Comparison of ENCODE assay signal across 13 mouse cellular contexts in the genomic region with DNA sequence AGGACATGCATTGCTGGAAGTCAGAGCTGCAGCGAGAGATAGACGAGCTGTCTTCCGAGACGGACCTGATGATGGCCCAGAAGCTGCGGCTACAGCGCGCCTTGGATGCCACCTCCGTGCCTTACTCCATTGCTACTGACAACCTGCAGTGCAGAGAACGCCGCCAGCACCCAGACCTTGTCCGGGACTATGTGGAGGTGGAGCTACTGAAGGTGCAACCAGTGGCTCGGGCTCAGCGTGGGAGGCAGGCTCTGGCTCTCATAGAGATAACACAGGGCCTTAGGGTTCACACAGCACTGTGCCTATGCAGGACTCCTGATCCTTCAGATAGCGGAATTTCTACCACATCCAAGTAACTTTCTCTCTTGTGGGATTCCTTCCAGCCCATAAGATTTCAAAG. TPM values are rescaled to one million over a fixed set of nuclear protein-coding genes. Genes with fewer than 3 reads are reported as not detected.
DNase-seq lines count a peak whose midpoint lies in the region; ATAC-seq and TF ChIP-seq lines count a peak whose summit lies in the region.
"Had no signal": no experiment of that assay in that cellular context is flagged by ENCODE, and none has a peak within 500 bp of the region (broad histone marks: within the 10 kb centered on the region; RNA-seq: fewer than 3 reads in every experiment).

No protein-coding gene starts in this region.

- DNase-seq in heart, adult 9 months (ENCODE audit: low spot score in 2 of 2) = no peak
- DNase-seq in midbrain, postnatal 0 days (ENCODE audit: low spot score) = no peak
- no peak for DNase-seq in midbrain, embryonic 14.5 days
- no peak for DNase-seq in hindbrain, embryonic 11.5 days (ENCODE audit: low spot score)
- no peak for DNase-seq in B cell, adult 2 months
- no peak for DNase-seq in left cerebral cortex, adult 11 months (ENCODE audit: low spot score)
- DNase-seq: layer of hippocampus, adult 9-11 months had no signal

- 28% methylated on average over 14 of the region's 14 CpGs for WGBS in heart, embryonic 14.5 days
- 56% methylated on average over 14 of the region's 14 CpGs for WGBS in midbrain, postnatal 0 days
- WGBS in midbrain, embryonic 14.5 days = 52% methylated on average over 14 of the region's 14 CpGs
- 59% methylated on average over 14 of the region's 14 CpGs for WGBS in hindbrain, embryonic 11.5 days
- WGBS in lung, embryonic 15.5 days = 27% methylated on average over 14 of the region's 14 CpGs

- peaks cover 30 to 44% of the 10 kb centered on the region in 2 experiments for H3K4me1 ChIP-seq in heart, embryonic 14.5 days (ENCODE audit: control insufficient read depth in 2 of 2, insufficient read depth in 2 of 2, low read length in 2 of 2)
- no peaks in the 10 kb centered on the region for H3K4me1 ChIP-seq in midbrain, postnatal 0 days (ENCODE audit: insufficient read depth, low read length)
- H3K4me1 ChIP-seq in midbrain, embryonic 14.5 days (ENCODE audit: control insufficient read depth, insufficient read depth, low read length) = 0 out of 2 replicates have a peak, but pooled peaks cover 4% of the 10 kb centered on the region
- peaks cover 3% of the 10 kb centered on the region for H3K4me1 ChIP-seq in hindbrain, embryonic 11.5 days (replicated peaks; ENCODE audit: control insufficient read depth, insufficient read depth, low read length)
- H3K4me1 ChIP-seq in lung, embryonic 15.5 days = peaks cover 8% of the 10 kb centered on the region; the same call in 1 of the 2 replicates

- H3K9ac ChIP-seq in heart, embryonic 14.5 days (ENCODE audit: low read length) = no peak overlapping the region
- no peak overlapping the region for H3K9ac ChIP-seq in midbrain, postnatal 0 days (replicated peaks; ENCODE audit: low read length, poor library complexity, severe bottlenecking)
- no peak overlapping the region for H3K9ac ChIP-seq in midbrain, embryonic 14.5 days (replicated peaks; ENCODE audit: low read length)
- H3K9ac ChIP-seq in hindbrain, embryonic 11.5 days (ENCODE audit: low read depth, low read length) = 0 out of 2 replicates have a peak overlapping the region, but pooled peaks have one; percentile 11
- no peak overlapping the region for H3K9ac ChIP-seq in lung, embryonic 15.5 days
- H3K9ac ChIP-seq: embryonic facial prominence, embryonic 15.5 days; midbrain, embryonic 12.5 days had no signal

- peaks cover 20% of the 10 kb centered on the region; the same call in 1 of the 2 replicates for H3K27me3 ChIP-seq in heart, embryonic 14.5 days (ENCODE audit: control insufficient read depth, insufficient read depth, low read length)
- H3K27me3 ChIP-seq in midbrain, postnatal 0 days (ENCODE audit: insufficient read depth, low read length) = peaks cover 8% of the 10 kb centered on the region
- H3K27me3 ChIP-seq in midbrain, embryonic 14.5 days (ENCODE audit: control insufficient read depth, insufficient read depth, low read length) = peaks cover 15% of the 10 kb centered on the region
- peaks cover 9% of the 10 kb centered on the region for H3K27me3 ChIP-seq in hindbrain, embryonic 11.5 days (ENCODE audit: control insufficient read depth, insufficient read depth, low read length)
- H3K27me3 ChIP-seq in lung, embryonic 15.5 days = peaks cover 30% of the 10 kb centered on the region

- peak overlapping the region; percentile 51 for H3K4me2 ChIP-seq in heart, embryonic 14.5 days (ENCODE audit: low read length)
- H3K4me2 ChIP-seq in midbrain, postnatal 0 days (ENCODE audit: low read depth, low read length, poor library complexity, severe bottlenecking) = peak overlapping the region; percentile 13; the same call in 1 of the 2 replicates
- no peak overlapping the region for H3K4me2 ChIP-seq in midbrain, embryonic 14.5 days (ENCODE audit: low read length)
- no peak overlapping the region for H3K4me2 ChIP-seq in hindbrain, embryonic 11.5 days (replicated peaks; ENCODE audit: low read depth, low read length)
- H3K4me2 ChIP-seq in lung, embryonic 15.5 days = peak overlapping the region; percentile 9
- H3K4me2 ChIP-seq: embryonic facial prominence, embryonic 15.5 days; midbrain, embryonic 12.5 days had no signal

- H3K9me3 ChIP-seq in heart, embryonic 14.5 days (ENCODE audit: control insufficient read depth, low read length) = no peaks in the 10 kb centered on the region
- no peaks in the 10 kb centered on the region for H3K9me3 ChIP-seq in midbrain, postnatal 0 days (ENCODE audit: low read length)
- no peaks in the 10 kb centered on the region for H3K9me3 ChIP-seq in midbrain, embryonic 14.5 days (ENCODE audit: control insufficient read depth, low read length)
- no peaks in the 10 kb centered on the region for H3K9me3 ChIP-seq in hindbrain, embryonic 11.5 days (ENCODE audit: control insufficient read depth, low read length)
- H3K9me3 ChIP-seq in lung, embryonic 15.5 days = no peaks in the 10 kb centered on the region
- H3K9me3 ChIP-seq: embryonic facial prominence, embryonic 15.5 days; midbrain, embryonic 12.5 days had no signal

- 0 out of 4 replicates have a peak overlapping the region, but pooled peaks of 1 of the 2 experiments have one; percentile 2 for H3K4me3 ChIP-seq in heart, embryonic 14.5 days (ENCODE audit: control insufficient read depth in 1 of 2, insufficient read depth in 1 of 2, low read depth in 1 of 2, low read length in 2 of 2)
- 0 out of 2 replicates have a peak overlapping the region, but pooled peaks have one; percentile 2 for H3K4me3 ChIP-seq in midbrain, postnatal 0 days (ENCODE audit: low read depth, low read length)
- H3K4me3 ChIP-seq in midbrain, embryonic 14.5 days (replicated peaks; ENCODE audit: low read depth, low read length) = no peak overlapping the region
- H3K4me3 ChIP-seq in hindbrain, embryonic 11.5 days (ENCODE audit: low read depth, low read length) = no peak overlapping the region
- H3K4me3 ChIP-seq in lung, embryonic 15.5 days = no peak overlapping the region
- H3K4me3 ChIP-seq: embryonic facial prominence, embryonic 15.5 days; midbrain, embryonic 12.5 days had no signal

- H3K27ac ChIP-seq in heart, embryonic 14.5 days (replicated peaks in 1 of 2; ENCODE audit: control insufficient read depth in 1 of 2, insufficient read depth in 1 of 2, low read depth in 2 of 2, low read length in 2 of 2) = no peak overlapping the region
- H3K27ac ChIP-seq in midbrain, postnatal 0 days (ENCODE audit: low read depth, low read length) = no peak overlapping the region
- no peak overlapping the region for H3K27ac ChIP-seq in midbrain, embryonic 14.5 days (replicated peaks; ENCODE audit: low read depth, low read length)
- H3K27ac ChIP-seq in hindbrain, embryonic 11.5 days (ENCODE audit: low read depth, low read length) = no peak overlapping the region
- no peak overlapping the region for H3K27ac ChIP-seq in lung, embryonic 15.5 days
- H3K27ac ChIP-seq: embryonic facial prominence, embryonic 15.5 days; midbrain, embryonic 12.5 days had no signal

- TF ChIP-seq CTCF in midbrain, postnatal 0 days (IDR thresholded peaks at IDR 0.05) = no peak

- ATAC-seq in heart, embryonic 14.5 days (ENCODE audit: insufficient number of reproducible peaks, insufficient read depth, low FRiP score, low read depth) = no peak
- no peak for ATAC-seq in midbrain, postnatal 0 days (ENCODE audit: low FRiP score)
- ATAC-seq in midbrain, embryonic 14.5 days (ENCODE audit: low FRiP score, low TSS enrichment) = no peak
- no peak for ATAC-seq in hindbrain, embryonic 11.5 days (ENCODE audit: low FRiP score)
- ATAC-seq in lung, embryonic 15.5 days (ENCODE audit: borderline replicate concordance, extremely low read depth, low FRiP score, low TSS enrichment) = no peak
- ATAC-seq: inflammation-experienced regulatory T-cells, adult 6 months had no signal

- H3K36me3 ChIP-seq in heart, embryonic 14.5 days (ENCODE audit: control insufficient read depth, insufficient read depth, low read length) = no peaks in the 10 kb centered on the region
- H3K36me3 ChIP-seq in midbrain, postnatal 0 days (ENCODE audit: insufficient read depth, low read length) = no peaks in the 10 kb centered on the region
- no peaks in the 10 kb centered on the region for H3K36me3 ChIP-seq in midbrain, embryonic 14.5 days (ENCODE audit: control insufficient read depth, insufficient read depth, low read length)
- H3K36me3 ChIP-seq in hindbrain, embryonic 11.5 days (ENCODE audit: control insufficient read depth, insufficient read depth, low read length) = no peaks in the 10 kb centered on the region
- H3K36me3 ChIP-seq in lung, embryonic 15.5 days = no peaks in the 10 kb centered on the region
- H3K36me3 ChIP-seq: embryonic facial prominence, embryonic 15.5 days; midbrain, embryonic 12.5 days had no signal

RNA-seq across cellular contexts. Expression of gene Tekt4, which starts 17.6 kb away (rescaled TPM):
- polyA plus RNA-seq in heart, embryonic 14.5 days (2014; fragmentation: Nextera tagmentation; extraction: Ambion mirVana) = 0.47 and 0.55 TPM in 2 replicates
- 1.9 and 5.2 TPM in 2 replicates for total RNA-seq in midbrain, postnatal 0 days (2014; rRNA removed)
- 2.1 and 2.3 TPM in 2 replicates for polyA plus RNA-seq in midbrain, postnatal 0 days (2015; fragmentation: Nextera tagmentation; extraction: Ambion mirVana)
- polyA plus RNA-seq in midbrain, embryonic 14.5 days (2014; fragmentation: Nextera tagmentation; extraction: Ambion mirVana) = 0.46 and 0.50 TPM in 2 replicates
- 1.3 and 1.8 TPM in 2 replicates for polyA plus RNA-seq in hindbrain, embryonic 11.5 days (2014; fragmentation: Nextera tagmentation; extraction: Ambion mirVana)
- polyA plus RNA-seq in lung, embryonic 15.5 days (2015; fragmentation: Nextera tagmentation; extraction: Ambion mirVana) = 2.6 and 3.0 TPM in 2 replicates
- polyA plus RNA-seq: inflammation-experienced regulatory T-cells, adult 6 months; limb, embryonic 11.5 days had no signal

RNA-seq across cellular contexts. Expression of gene Sstr5, which starts 25.0 kb away (rescaled TPM):
- 0.16 and 0.18 TPM in 2 replicates for polyA plus RNA-seq in heart, embryonic 14.5 days (2014; fragmentation: Nextera tagmentation; extraction: Ambion mirVana)
- 1.9 and 2.0 TPM in 2 replicates for total RNA-seq in midbrain, postnatal 0 days (2014; rRNA removed)
- polyA plus RNA-seq in midbrain, postnatal 0 days (2015; fragmentation: Nextera tagmentation; extraction: Ambion mirVana) = 1.7 and 2.4 TPM in 2 replicates
- 0.36 and 0.61 TPM in 2 replicates for polyA plus RNA-seq in midbrain, embryonic 14.5 days (2014; fragmentation: Nextera tagmentation; extraction: Ambion mirVana)
- polyA plus RNA-seq in hindbrain, embryonic 11.5 days (2014; fragmentation: Nextera tagmentation; extraction: Ambion mirVana) = 0.07 and 0.12 TPM in 2 replicates
- polyA plus RNA-seq in lung, embryonic 15.5 days (2015; fragmentation: Nextera tagmentation; extraction: Ambion mirVana) = 0.06 and 0.09 TPM in 2 replicates
- polyA plus RNA-seq: inflammation-experienced regulatory T-cells, adult 6 months had no signal

RNA-seq across cellular contexts. Expression of gene Cacna1h, which starts 38.5 kb away (rescaled TPM):
- 8.8 and 9.9 TPM in 2 replicates for polyA plus RNA-seq in heart, embryonic 14.5 days (2014; fragmentation: Nextera tagmentation; extraction: Ambion mirVana)
- 117 and 164 TPM in 2 replicates for total RNA-seq in midbrain, postnatal 0 days (2014; rRNA removed)
- 7.6 and 9.5 TPM in 2 replicates for polyA plus RNA-seq in midbrain, postnatal 0 days (2015; fragmentation: Nextera tagmentation; extraction: Ambion mirVana)
- polyA plus RNA-seq in midbrain, embryonic 14.5 days (2014; fragmentation: Nextera tagmentation; extraction: Ambion mirVana) = 11.3 and 15.0 TPM in 2 replicates
- polyA plus RNA-seq in hindbrain, embryonic 11.5 days (2014; fragmentation: Nextera tagmentation; extraction: Ambion mirVana) = 5.9 and 6.5 TPM in 2 replicates
- 2.5 and 2.6 TPM in 2 replicates for polyA plus RNA-seq in lung, embryonic 15.5 days (2015; fragmentation: Nextera tagmentation; extraction: Ambion mirVana)
- polyA plus RNA-seq: inflammation-experienced regulatory T-cells, adult 6 months had no signal

Comparison
In these comparisons a context has a peak if more than half of its experiments do, and no peak if none do; other contexts are left out.
1. H3K4me2 ChIP-seq: peak in heart, embryonic 14.5 days (single experiment), midbrain, postnatal 0 days (single experiment) and lung, embryonic 15.5 days (single experiment); none in midbrain, embryonic 14.5 days (single experiment) and hindbrain, embryonic 11.5 days (single experiment).